Mouse (Mus musculus) ovary, postnatal 36 days (tissue): ENCODE measurements around the gene Myl4.
"Not testable (repeated sequence)": the region's sequence is repeated elsewhere in the genome, so short reads cannot be mapped to it uniquely, and the experiment has no call there.

Experiments used
- DNase-seq: peaks from one replicate; pipeline ENCODE4 v3.0.0; 2022; ENCODE audit warnings: low spot score, mixed read lengths

Myl4 gene

GRCm38 (mm10) chr11:104550406-104550974, at the start of gene Myl4, which contains the start of gene Cdc27:
Gene Myl4 (plus strand): TSS chr11:104550663.
Gene Cdc27 (minus strand): TSS chr11:104550620.
- DNase-seq, result peak; percentile 99

GRCm38 (mm10) chr11:104508455-104508854, 42.0 kb upstream of the Myl4 start:
- no peak for DNase-seq

DNA sequence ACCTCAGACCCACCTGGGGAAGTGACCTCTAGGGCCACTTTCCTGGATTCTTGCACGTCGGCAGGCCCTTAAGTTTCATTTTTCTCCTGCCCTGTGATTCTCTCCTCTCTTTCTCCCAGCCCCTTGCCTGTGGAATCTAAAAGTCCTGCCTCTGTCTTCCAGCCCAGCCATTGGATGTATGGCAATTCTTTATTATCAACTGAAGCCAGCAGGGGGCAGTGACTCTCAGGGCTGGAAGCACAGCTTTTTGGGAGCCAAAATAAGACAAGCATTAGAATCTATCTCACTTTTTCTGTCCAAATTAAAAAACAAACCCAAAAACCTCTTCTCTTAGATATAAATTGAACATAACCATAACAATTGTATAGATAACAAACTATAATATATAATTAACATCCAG, 39.9 kb upstream of the Myl4 start:
- DNase-seq, result no peak

- no peak for DNase-seq
Measured at GRCm38 (mm10) chr11:104512436-104512835, 38.0 kb upstream of the Myl4 start.

DNA sequence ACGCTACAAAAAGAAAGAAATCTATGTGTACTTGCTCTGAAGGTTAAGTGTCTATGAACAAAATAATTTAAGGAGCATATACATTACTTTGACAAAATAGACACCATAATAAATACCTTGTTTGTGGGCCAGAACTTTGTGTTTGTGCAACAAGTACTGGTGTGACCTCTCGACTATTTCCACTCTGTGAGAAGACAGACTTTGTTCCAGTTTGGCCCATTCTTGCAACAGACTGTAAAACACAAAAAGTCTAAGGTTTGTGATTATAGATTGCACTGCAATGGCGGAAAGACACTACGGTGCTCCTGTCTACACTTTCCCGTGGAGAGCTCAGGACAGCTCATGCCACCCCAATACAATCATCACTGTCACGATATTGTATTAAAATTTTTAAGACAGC, 24.5 kb upstream of the Myl4 start:
- no peak for DNase-seq

DNA sequence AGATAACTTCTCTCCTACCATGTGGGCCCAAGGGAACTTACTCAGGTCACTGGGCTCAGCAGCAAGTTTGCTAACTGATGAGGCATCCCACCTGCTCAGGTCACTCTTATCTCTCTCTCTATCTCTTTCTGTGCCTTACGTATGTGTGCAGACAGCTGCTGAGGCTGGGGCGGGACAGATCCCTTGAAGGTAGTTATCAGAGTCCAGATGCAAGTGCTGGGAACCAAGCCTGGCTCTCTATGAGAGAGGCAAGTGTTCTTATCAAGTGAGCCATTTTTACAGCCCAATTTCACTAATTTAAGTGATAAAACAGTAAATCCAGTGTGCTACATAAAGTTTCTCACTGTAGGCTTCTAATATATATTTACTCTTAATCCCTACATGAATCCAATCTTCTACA, 13.6 kb upstream of the Myl4 start:
- no peak for DNase-seq

- no peak for DNase-seq
Measured at GRCm38 (mm10) chr11:104537945-104538555, 12.4 kb upstream of the Myl4 start.

GRCm38 (mm10) chr11:104539811-104540210, 10.7 kb upstream of the Myl4 start:
- no peak for DNase-seq

- DNase-seq, result not testable (repeated sequence)
Measured at GRCm38 (mm10) chr11:104543337-104543736, 7.1 kb upstream of the Myl4 start.

DNA sequence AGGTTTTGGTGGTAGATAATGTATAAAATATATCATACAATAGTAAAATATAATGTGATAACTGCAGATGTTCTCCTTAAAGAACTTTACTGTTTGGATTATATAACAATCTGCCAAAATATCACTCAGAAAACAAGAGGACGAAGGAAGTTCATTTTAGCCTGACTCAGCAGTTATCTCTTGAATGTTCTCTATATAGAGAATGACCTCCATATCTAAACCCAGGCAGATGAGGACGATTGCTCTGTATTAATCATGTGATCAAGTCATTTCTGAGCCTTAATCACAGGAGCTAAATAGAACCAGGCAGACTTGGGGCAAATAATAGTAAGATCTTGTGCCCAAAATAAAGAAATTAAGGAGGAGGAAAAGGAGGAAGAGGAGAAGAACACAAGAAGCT, 6.0 kb upstream of the Myl4 start:
- no peak for DNase-seq

DNA sequence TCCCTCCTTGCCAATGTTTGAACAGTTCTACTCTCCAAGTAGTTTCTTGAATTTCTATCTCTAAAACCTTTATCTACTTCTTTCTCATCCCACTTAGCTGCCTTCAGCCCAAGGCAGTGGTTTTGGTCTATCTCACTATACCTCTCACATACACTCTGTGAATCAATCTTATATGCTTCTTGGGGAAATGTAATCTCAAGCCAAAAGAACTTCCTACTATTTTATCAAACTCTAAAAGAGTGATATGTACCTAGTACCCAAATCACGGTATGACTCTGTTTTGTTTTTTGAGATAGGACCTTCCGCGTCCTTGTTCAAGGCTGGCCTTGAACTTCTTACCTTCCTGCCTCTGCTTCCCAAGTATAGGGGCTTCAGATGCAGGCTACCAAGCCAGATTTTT, 3.0 kb upstream of the Myl4 start:
- DNase-seq, result no peak

DNA sequence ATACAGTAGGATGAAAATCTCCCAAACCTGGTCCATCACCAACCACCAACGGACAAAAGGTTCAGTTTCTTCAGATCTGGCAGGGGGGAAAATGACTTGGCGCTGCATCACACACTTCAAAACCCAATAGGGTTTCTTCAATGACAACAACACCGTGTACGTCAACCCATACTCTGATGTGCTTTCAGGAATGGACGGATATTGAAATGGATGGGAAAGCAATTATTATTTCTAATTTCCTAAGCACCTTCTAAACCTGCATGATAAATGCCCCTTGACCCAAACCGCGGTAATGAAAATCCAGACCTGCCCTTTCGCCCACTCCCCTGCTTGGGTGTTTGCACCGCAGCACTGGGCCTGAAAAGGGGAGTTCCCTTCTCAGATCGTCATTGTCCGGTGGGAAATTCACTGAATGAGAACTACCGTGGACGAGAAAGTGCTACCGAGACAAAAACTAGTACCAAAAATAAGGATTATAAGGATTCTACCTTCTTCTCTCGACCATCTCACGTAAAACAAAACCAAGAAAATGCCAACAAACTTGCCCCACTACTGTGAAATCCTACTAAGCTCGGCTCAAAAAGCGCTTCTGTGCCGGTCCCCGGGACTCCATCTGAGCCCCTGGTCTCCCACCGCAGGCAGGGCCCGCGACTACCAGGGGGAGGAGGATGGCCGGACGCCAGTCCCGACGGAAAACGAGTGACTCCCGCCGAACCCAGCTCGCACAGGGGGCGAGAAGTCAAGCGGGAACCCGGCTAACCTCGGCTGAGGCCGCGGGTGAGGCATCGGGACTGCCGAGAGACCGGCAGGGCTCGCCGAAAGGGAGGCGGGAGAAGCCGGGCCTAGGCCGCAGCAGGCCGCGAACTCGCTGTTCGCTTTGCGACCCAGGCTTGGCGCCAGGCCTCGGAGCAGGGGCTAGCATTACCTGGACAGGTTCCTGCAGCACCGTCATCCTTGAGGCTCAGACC, 741 bp upstream of the Myl4 start:
- DNase-seq, result peak; percentile 27

DNA sequence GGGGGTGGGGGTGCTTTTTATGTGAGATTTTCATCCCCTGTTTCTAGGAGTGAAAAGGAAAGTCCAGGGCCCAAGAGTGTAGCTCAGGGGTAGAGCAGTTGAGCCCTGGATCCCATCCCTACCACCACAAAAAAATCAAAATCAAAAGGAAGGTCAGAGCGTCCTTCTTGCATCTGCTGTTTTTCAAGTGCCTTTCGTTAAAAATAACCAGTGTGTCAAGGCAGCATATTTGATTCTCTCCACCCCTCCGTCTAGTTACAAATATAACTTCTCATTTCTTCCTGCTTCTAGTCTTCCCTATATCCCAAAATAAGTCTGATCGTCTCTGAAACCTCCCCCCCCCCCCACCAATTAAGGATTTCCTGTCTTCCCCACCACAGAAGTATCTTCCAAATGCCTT, 7.6 kb downstream of the Myl4 start:
- no peak for DNase-seq

- no peak for DNase-seq
Measured at GRCm38 (mm10) chr11:104558651-104559403, 8.4 kb downstream of the Myl4 start.

DNA sequence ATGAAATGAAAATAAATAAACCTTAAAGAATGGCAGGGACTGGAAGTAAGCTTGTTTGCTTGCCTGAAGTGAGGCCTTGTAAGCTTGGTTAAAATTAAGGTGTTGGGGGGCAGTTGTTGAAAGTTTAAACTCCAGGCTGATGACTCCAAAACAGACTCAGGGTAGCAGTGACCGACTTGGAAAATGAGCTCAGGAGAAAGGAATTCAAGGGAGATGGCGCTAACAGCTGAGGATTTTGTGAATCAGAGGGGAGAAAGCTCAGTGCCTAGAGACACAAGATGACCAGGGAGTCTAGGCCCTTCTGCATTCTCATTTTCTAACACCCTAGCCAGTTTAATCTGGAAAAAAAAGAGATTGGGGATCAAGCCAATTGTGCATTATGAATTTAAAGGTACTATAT, 10.5 kb downstream of the Myl4 start:
- no peak for DNase-seq

DNA sequence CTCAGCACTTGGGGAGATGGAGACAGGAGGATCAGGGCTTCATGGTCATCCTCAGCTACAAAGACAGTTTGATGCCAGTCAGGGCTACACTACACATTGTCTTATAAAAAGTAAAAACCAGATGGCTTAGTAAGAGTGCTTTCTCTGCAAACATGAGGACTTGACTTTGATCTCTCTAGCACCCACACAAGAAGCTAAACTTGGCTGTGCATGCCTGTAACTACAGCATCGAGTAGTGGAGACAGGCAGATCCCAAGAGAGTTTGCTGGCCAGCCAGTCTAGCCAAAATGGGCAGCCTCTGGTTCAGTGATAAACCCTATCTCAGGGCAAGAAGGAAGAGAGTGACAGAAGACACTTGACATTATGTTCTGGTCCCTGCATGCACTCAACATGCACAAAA, 13.0 kb downstream of the Myl4 start:
- no peak for DNase-seq

DNA sequence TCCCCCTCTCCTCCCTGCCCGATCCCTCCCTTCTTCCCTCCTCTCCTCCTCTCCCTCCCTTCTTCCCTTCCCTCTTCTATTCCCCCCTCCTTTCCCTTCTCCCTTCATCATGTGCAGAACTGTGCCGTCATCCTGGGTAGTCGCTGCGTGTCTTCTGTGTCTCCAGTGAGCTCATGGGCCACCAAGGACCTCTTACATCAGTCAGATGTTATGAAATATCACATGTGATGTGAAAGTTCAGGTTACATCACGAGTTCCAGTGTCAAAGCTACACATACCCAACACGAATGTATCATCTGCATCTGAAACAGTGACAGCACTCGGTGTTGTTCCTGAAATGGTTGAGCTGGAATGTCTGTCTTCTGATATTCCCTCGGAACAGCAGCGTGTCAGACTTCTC, 14.7 kb downstream of the Myl4 start:
- no peak for DNase-seq

DNA sequence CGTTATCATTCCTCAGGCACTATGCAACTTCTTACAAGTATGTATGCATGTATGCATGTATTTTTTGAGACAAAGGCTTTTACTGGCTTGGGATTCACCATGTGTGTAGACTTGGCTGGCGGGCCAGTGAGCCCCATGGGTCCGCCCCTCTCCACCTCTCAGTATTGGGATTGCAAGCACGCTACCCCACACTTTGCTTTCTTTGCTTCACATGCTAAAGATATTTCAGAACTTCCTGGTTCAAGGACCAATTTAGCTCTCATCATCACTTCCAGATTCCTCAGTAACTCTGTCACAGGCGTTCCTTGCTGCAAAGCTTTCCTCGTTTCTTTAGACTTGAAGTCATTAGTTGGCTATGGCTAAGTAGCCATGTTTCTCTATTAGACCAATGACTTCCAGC, 15.6 kb downstream of the Myl4 start:
- DNase-seq, result no peak

- DNase-seq, result no peak
Measured at GRCm38 (mm10) chr11:104566796-104567195, 16.3 kb downstream of the Myl4 start.

GRCm38 (mm10) chr11:104567736-104568135, 17.3 kb downstream of the Myl4 start:
- no peak for DNase-seq

- no peak for DNase-seq
Measured at GRCm38 (mm10) chr11:104568326-104568725, 17.9 kb downstream of the Myl4 start.

- DNase-seq, result not testable (repeated sequence)
Measured at GRCm38 (mm10) chr11:104570515-104570914, 20.1 kb downstream of the Myl4 start.
